Mouse (Mus musculus): ENCODE data around the gene Tgtp2. TPM values are rescaled to one million over a fixed set of nuclear protein-coding genes. Genes with fewer than 3 reads are reported as not detected.

Gene Tgtp2
- polyA plus RNA-seq, 1 experiment from 2014 or later, result not detected

Other genes with a start within 250 kb of the Tgtp2 start
- gene Trim41, start 246.9 kb downstream of the Tgtp2 start, polyA plus RNA-seq (2016; fragmentation: Nextera tagmentation; extraction: Ambion mirVana), result 4.0 and 4.6 TPM in 2 replicates
- 0.07 and 0.31 TPM in 2 replicates for gene Trim7, start 238.1 kb downstream of the Tgtp2 start, polyA plus RNA-seq (2016; fragmentation: Nextera tagmentation; extraction: Ambion mirVana)
- gene Gm12184, start 237.6 kb downstream of the Tgtp2 start, polyA plus RNA-seq (2016; fragmentation: Nextera tagmentation; extraction: Ambion mirVana), result 2.3 and 4.3 TPM in 2 replicates
- 1.2 and 1.6 TPM in 2 replicates for gene Irgm1, start 192.5 kb downstream of the Tgtp2 start, polyA plus RNA-seq (2016; fragmentation: Nextera tagmentation; extraction: Ambion mirVana)
- 0.06 TPM in 1 of 2 replicates, not detected in the other for gene Gm5431, start 162.0 kb downstream of the Tgtp2 start, polyA plus RNA-seq (2016; fragmentation: Nextera tagmentation; extraction: Ambion mirVana)
- 1.4 and 1.5 TPM in 2 replicates for gene Psme2b, start 118.0 kb downstream of the Tgtp2 start, polyA plus RNA-seq (2016; fragmentation: Nextera tagmentation; extraction: Ambion mirVana)
- gene Olfr56, start 85.3 kb downstream of the Tgtp2 start, polyA plus RNA-seq (2016; fragmentation: Nextera tagmentation; extraction: Ambion mirVana), result not detected in 2 replicates
- 0.22 and 0.45 TPM in 2 replicates for gene 9930111J21Rik1, start 84.8 kb downstream of the Tgtp2 start, polyA plus RNA-seq (2016; fragmentation: Nextera tagmentation; extraction: Ambion mirVana)
- gene Gm12185, start 72.0 kb downstream of the Tgtp2 start, polyA plus RNA-seq (2016; fragmentation: Nextera tagmentation; extraction: Ambion mirVana), result not detected in 2 replicates
- not detected in 2 replicates for gene Tgtp1, start 70.0 kb downstream of the Tgtp2 start, polyA plus RNA-seq (2016; fragmentation: Nextera tagmentation; extraction: Ambion mirVana)
- 0.12 and 0.32 TPM in 2 replicates for gene 9930111J21Rik2, start 13.0 kb downstream of the Tgtp2 start, polyA plus RNA-seq (2016; fragmentation: Nextera tagmentation; extraction: Ambion mirVana)
- 0.12 and 0.62 TPM in 2 replicates for gene Ifi47, start 12.4 kb upstream of the Tgtp2 start, polyA plus RNA-seq (2016; fragmentation: Nextera tagmentation; extraction: Ambion mirVana)
- gene Olfr1396, start 50.7 kb upstream of the Tgtp2 start, polyA plus RNA-seq (2016; fragmentation: Nextera tagmentation; extraction: Ambion mirVana), result not detected in 2 replicates
- gene Olfr1395, start 78.1 kb upstream of the Tgtp2 start, polyA plus RNA-seq (2016; fragmentation: Nextera tagmentation; extraction: Ambion mirVana), result not detected in 2 replicates
- not detected in 2 replicates for gene Olfr1394, start 90.2 kb upstream of the Tgtp2 start, polyA plus RNA-seq (2016; fragmentation: Nextera tagmentation; extraction: Ambion mirVana)
- gene Btnl9, start 123.0 kb upstream of the Tgtp2 start, polyA plus RNA-seq (2016; fragmentation: Nextera tagmentation; extraction: Ambion mirVana), result 0.07 and 0.14 TPM in 2 replicates
- 42.3 and 49.2 TPM in 2 replicates for gene Zfp62, start 139.1 kb upstream of the Tgtp2 start, polyA plus RNA-seq (2016; fragmentation: Nextera tagmentation; extraction: Ambion mirVana)
- gene Mgat1, start 180.0 kb upstream of the Tgtp2 start, polyA plus RNA-seq (2016; fragmentation: Nextera tagmentation; extraction: Ambion mirVana), result 39.6 and 44.9 TPM in 2 replicates
- 0.07 TPM in 1 of 2 replicates, not detected in the other for gene Olfr1393, start 214.1 kb upstream of the Tgtp2 start, polyA plus RNA-seq (2016; fragmentation: Nextera tagmentation; extraction: Ambion mirVana)
- not detected in 2 replicates for gene Olfr1392, start 221.1 kb upstream of the Tgtp2 start, polyA plus RNA-seq (2016; fragmentation: Nextera tagmentation; extraction: Ambion mirVana)
- not detected in 2 replicates for gene Olfr10, start 240.5 kb upstream of the Tgtp2 start, polyA plus RNA-seq (2016; fragmentation: Nextera tagmentation; extraction: Ambion mirVana)

Measured in forebrain, embryonic 10.5 days (tissue).